Mouse (Mus musculus) ES-E14 (cell line): Measurements from ENCODE around the gene Gch1. TPM values are rescaled to one million over a fixed set of nuclear protein-coding genes. Genes with fewer than 3 reads are reported as not detected.

ENCODE experiments used
- DNase-seq: peaks from one replicate; pipeline ENCODE4 v3.0.0-alpha.2; 2013; ENCODE audit warnings: low read depth, low spot score
- H3K27ac ChIP-seq: 2 replicates; pipeline ENCODE4 v1.5.1; 2012; ENCODE audit warnings: low read depth, mild to moderate bottlenecking, low read length, moderate library complexity, mixed read lengths; ENCODE audit not compliant: poor library complexity, insufficient read depth, severe bottlenecking
- H3K36me3 ChIP-seq: 2 replicates; pipeline ENCODE4 v1.6.1; 2012; ENCODE audit warnings: mild to moderate bottlenecking, low read length, moderate library complexity, mixed read lengths; ENCODE audit not compliant: control insufficient read depth, poor library complexity, insufficient read depth, severe bottlenecking
- H3K4me1 ChIP-seq, 2 experiments: fragments of 150-350 bp in 1 of 2; sonication (generic) in 1 of 2; 2 replicates each; pipeline ENCODE4 v1.6.1; 2012; ENCODE audit warnings: low read length in 2 of 2, mild to moderate bottlenecking in 1 of 2, mixed read lengths in 1 of 2; ENCODE audit not compliant: control insufficient read depth in 2 of 2, insufficient read depth in 2 of 2, poor library complexity in 1 of 2
- H3K4me3 ChIP-seq, 2 experiments: fragments of 150-350 bp in 1 of 2; sonication (generic) in 1 of 2; 2 replicates each; pipeline ENCODE4 v1.5.1; 2012; ENCODE audit warnings: low read length in 2 of 2, low read depth in 1 of 2, mild to moderate bottlenecking in 1 of 2, mixed read lengths in 1 of 2; ENCODE audit not compliant: insufficient read depth in 1 of 2, poor library complexity in 1 of 2, severe bottlenecking in 1 of 2
- H3K9ac ChIP-seq: 2 replicates; pipeline ENCODE4 v1.6.1; 2012; ENCODE audit warnings: low read depth, mild to moderate bottlenecking, low read length, mixed read lengths; ENCODE audit not compliant: poor library complexity, insufficient read depth, severe bottlenecking
- H3K9me3 ChIP-seq: fragments of 150-350 bp; sonication (generic); 2 replicates; pipeline ENCODE4 v1.6.1; 2012; ENCODE audit warnings: low read depth, mild to moderate bottlenecking, low read length; ENCODE audit not compliant: control insufficient read depth, insufficient read depth
- CHD2 ChIP-seq: IDR thresholded peaks from 2 replicates; pipeline ENCODE4 v1.6.1; 2014; ENCODE audit warnings: mild to moderate bottlenecking, low read depth, low read length, inconsistent platforms
- HCFC1 ChIP-seq: IDR thresholded peaks from 2 replicates; pipeline ENCODE4 v1.6.1; 2012; ENCODE audit warnings: low read length, inconsistent platforms, borderline replicate concordance; ENCODE audit not compliant: insufficient read depth
- MAFK ChIP-seq: IDR thresholded peaks from 2 replicates; pipeline ENCODE4 v1.6.1; 2014; ENCODE audit warnings: mild to moderate bottlenecking, low read depth, low read length, inconsistent platforms; ENCODE audit not compliant: insufficient read depth
- ZC3H11A ChIP-seq: IDR thresholded peaks from 2 replicates; pipeline ENCODE4 v1.6.1; 2012; ENCODE audit warnings: low read depth, mild to moderate bottlenecking, inconsistent platforms, low read length, borderline replicate concordance
- ZNF384 ChIP-seq: IDR thresholded peaks from 2 replicates; pipeline ENCODE4 v1.6.1; 2012; ENCODE audit warnings: low read depth, low read length, inconsistent platforms
- in situ Hi-C, 2 experiments: fragments of 600-800 bp; cut with MboI; formaldehyde crosslinking; loops; one replicate each; pipeline ENCODE4 v1.15.1; 2025; ENCODE audit warnings: low sequenced_read_pairs in 2 of 2, inconsistent platforms in 1 of 2; ENCODE audit not compliant: unreplicated experiment in 2 of 2
- total RNA-seq: library from RNA; depleted of rRNA; stranded (reverse); fragments of 300-350 nt; gene quantifications from 2 replicates; pipeline ENCODE4 v1.2.3, GENCODE M21; 2012; rRNA removed

Gene Gch1
- total RNA-seq, 1 experiment = 0.76 TPM

GRCm38 (mm10) chr14:47107461-47107860 lies 81.8 kb downstream of the Gch1 start:
- DNase-seq = no peak
- in situ Hi-C loops = no loop called here
- H3K4me3 ChIP-seq = no peak overlapping the region
- no peaks in the 10 kb centered on the region for H3K36me3 ChIP-seq
- H3K27ac ChIP-seq = no peak overlapping the region
- H3K9me3 ChIP-seq = no peaks in the 10 kb centered on the region
- H3K4me1 ChIP-seq = no peaks in the 10 kb centered on the region
- TF ChIP-seq ZNF384 (no peak), HCFC1 (no peak), MAFK (no peak), ZC3H11A (no peak), CHD2 (no peak)
- no peak overlapping the region for H3K9ac ChIP-seq

GRCm38 (mm10) chr14:47105755-47106154 lies 83.5 kb downstream of the Gch1 start:
- no peaks in the 10 kb centered on the region for H3K36me3 ChIP-seq
- no peak overlapping the region for H3K27ac ChIP-seq
- no peaks in the 10 kb centered on the region for H3K4me1 ChIP-seq
- H3K4me3 ChIP-seq = no peak overlapping the region
- TF ChIP-seq ZNF384 (no peak), HCFC1 (no peak), ZC3H11A (no peak), CHD2 (no peak), MAFK (no peak)
- no peak overlapping the region for H3K9ac ChIP-seq
- no peak for DNase-seq
- in situ Hi-C loops = no loop called here
- H3K9me3 ChIP-seq = no peaks in the 10 kb centered on the region

GRCm38 (mm10) chr14:47105174-47105557 lies 84.0 kb downstream of the Gch1 start:
- DNase-seq = no peak
- Histone ChIP-seq H3K4me1 (no peaks in the 10 kb centered on the region), H3K4me3 (no peak overlapping the region), H3K9me3 (no peaks in the 10 kb centered on the region), H3K9ac (no peak overlapping the region), H3K36me3 (no peaks in the 10 kb centered on the region), H3K27ac (no peak overlapping the region)
- in situ Hi-C loops = no loop called here
- TF ChIP-seq ZNF384 = no peak
- no peak for TF ChIP-seq ZC3H11A

GRCm38 (mm10) chr14:47104246-47105173 lies 84.7 kb downstream of the Gch1 start:
- Histone ChIP-seq H3K9ac (no peak overlapping the region), H3K36me3 (no peaks in the 10 kb centered on the region), H3K9me3 (no peaks in the 10 kb centered on the region), H3K4me1 (no peaks in the 10 kb centered on the region), H3K27ac (no peak overlapping the region), H3K4me3 (peak overlapping the region in 1 of 2 experiments; percentile 6; a peak in 1 of 4 replicates)
- in situ Hi-C loops = no loop called here
- DNase-seq = no peak
- TF ChIP-seq HCFC1 (no peak), CHD2 (no peak), ZNF384 (no peak), ZC3H11A (no peak), MAFK (no peak)

Other genes starting within 250 kb of the Gch1 start
- gene Wdhd1, start 87.4 kb upstream of the Gch1 start, total RNA-seq = 22.0 and 31.0 TPM in 2 replicates
- gene Socs4, start 87.5 kb upstream of the Gch1 start, total RNA-seq = 6.7 and 10.4 TPM in 2 replicates
- gene Mapk1ip1l, start 108.9 kb upstream of the Gch1 start, total RNA-seq = 57.1 and 89.1 TPM in 2 replicates
- 36.9 TPM in 2 replicates for gene Lgals3, start 178.3 kb upstream of the Gch1 start, total RNA-seq
- gene Dlgap5, start 229.0 kb upstream of the Gch1 start, total RNA-seq = 46.8 and 68.2 TPM in 2 replicates